Mouse (Mus musculus): ENCODE measurements around the gene Mapk9. TPM values are rescaled to one million over a fixed set of nuclear protein-coding genes. Genes with fewer than 3 reads are reported as not detected.
A peak's percentile ranks its signal among the peaks of the same experiment; 100 is the strongest.

Gene Mapk9
- polyA plus RNA-seq, 1 experiment from 2014 or later, result 36.1 TPM

GRCm38 (mm10) chr11:49821546-49821945 lies 25.0 kb upstream of the Mapk9 start:
- Histone ChIP-seq H3K4me1 (no peaks in the 10 kb centered on the region), H3K27ac (no peak overlapping the region), H3K4me2 (no peak overlapping the region), H3K36me3 (no peaks in the 10 kb centered on the region), H3K27me3 (no peaks in the 10 kb centered on the region), H3K4me3 (no peak overlapping the region), H3K9me3 (no peaks in the 10 kb centered on the region), H3K9ac (no peak overlapping the region)
- ATAC-seq (ENCODE audit: borderline replicate concordance, extremely low read depth, low FRiP score, low TSS enrichment), result no peak
- WGBS, result 82% methylated on average over 2 of the region's 2 CpGs

GRCm38 (mm10) chr11:49822337-49822736 lies 24.2 kb upstream of the Mapk9 start:
- H3K27ac ChIP-seq, result no peak overlapping the region
- no peak for ATAC-seq (ENCODE audit: borderline replicate concordance, extremely low read depth, low FRiP score, low TSS enrichment)
- H3K9me3 ChIP-seq, result no peaks in the 10 kb centered on the region
- no peaks in the 10 kb centered on the region for H3K27me3 ChIP-seq
- 88% methylated on average over 2 of the region's 2 CpGs for WGBS
- H3K4me1 ChIP-seq, result no peaks in the 10 kb centered on the region
- no peak overlapping the region for H3K4me3 ChIP-seq
- H3K4me2 ChIP-seq, result no peak overlapping the region
- no peaks in the 10 kb centered on the region for H3K36me3 ChIP-seq
- H3K9ac ChIP-seq, result no peak overlapping the region

- 47% methylated on average over 2 of the region's 2 CpGs for WGBS
- H3K9ac ChIP-seq, result no peak overlapping the region
- no peak overlapping the region for H3K4me2 ChIP-seq
- peaks cover 13% of the 10 kb centered on the region for H3K4me1 ChIP-seq
- no peak overlapping the region for H3K27ac ChIP-seq
- H3K9me3 ChIP-seq, result no peaks in the 10 kb centered on the region
- H3K27me3 ChIP-seq, result no peaks in the 10 kb centered on the region
- H3K4me3 ChIP-seq, result no peak overlapping the region
- no peak for ATAC-seq (ENCODE audit: borderline replicate concordance, extremely low read depth, low FRiP score, low TSS enrichment)
- H3K36me3 ChIP-seq, result no peaks in the 10 kb centered on the region
Observed at GRCm38 (mm10) chr11:49824896-49825295, 21.7 kb upstream of the Mapk9 start.

- Histone ChIP-seq H3K4me3 (no peak overlapping the region), H3K9ac (no peak overlapping the region), H3K4me1 (peaks cover 16% of the 10 kb centered on the region), H3K9me3 (no peaks in the 10 kb centered on the region), H3K27ac (no peak overlapping the region), H3K36me3 (no peaks in the 10 kb centered on the region), H3K4me2 (no peak overlapping the region), H3K27me3 (no peaks in the 10 kb centered on the region)
- ATAC-seq (ENCODE audit: borderline replicate concordance, extremely low read depth, low FRiP score, low TSS enrichment), result no peak
- WGBS, result 35% methylated on average over 6 of the region's 6 CpGs
Observed at GRCm38 (mm10) chr11:49827243-49827642, 19.3 kb upstream of the Mapk9 start.

GRCm38 (mm10) chr11:49829176-49829745 lies 17.3 kb upstream of the Mapk9 start:
- no peak overlapping the region for H3K9ac ChIP-seq

GRCm38 (mm10) chr11:49831980-49832379 lies 14.6 kb upstream of the Mapk9 start:
- no peak for ATAC-seq (ENCODE audit: borderline replicate concordance, extremely low read depth, low FRiP score, low TSS enrichment)
- H3K27me3 ChIP-seq, result no peaks in the 10 kb centered on the region
- H3K4me2 ChIP-seq, result no peak overlapping the region
- H3K27ac ChIP-seq, result no peak overlapping the region
- H3K4me3 ChIP-seq, result no peak overlapping the region
- peaks cover 16% of the 10 kb centered on the region for H3K4me1 ChIP-seq
- H3K36me3 ChIP-seq, result peaks cover 11% of the 10 kb centered on the region
- no peaks in the 10 kb centered on the region for H3K9me3 ChIP-seq
- no peak overlapping the region for H3K9ac ChIP-seq
- WGBS, result 88% methylated on average over 12 of the region's 12 CpGs

More at GRCm38 (mm10) chr11:49829176-49829745, 17.3 kb upstream of the Mapk9 start:
- H3K4me2 ChIP-seq, result no peak overlapping the region
- H3K27ac ChIP-seq, result peak overlapping the region; percentile 78
- 0 out of 2 replicates have a peak, but pooled peaks cover 4% of the 10 kb centered on the region for H3K36me3 ChIP-seq
- no peaks in the 10 kb centered on the region for H3K27me3 ChIP-seq
- 31% methylated on average over 7 of the region's 7 CpGs for WGBS
- ATAC-seq (ENCODE audit: borderline replicate concordance, extremely low read depth, low FRiP score, low TSS enrichment), result peak; percentile 65; the same call in 1 of the 2 replicates
- H3K9me3 ChIP-seq, result no peaks in the 10 kb centered on the region
- peaks cover 16% of the 10 kb centered on the region for H3K4me1 ChIP-seq
- H3K4me3 ChIP-seq, result no peak overlapping the region

GRCm38 (mm10) chr11:49832962-49833361 lies 13.6 kb upstream of the Mapk9 start:
- H3K4me2 ChIP-seq, result no peak overlapping the region
- 81% methylated on average over 5 of the region's 5 CpGs for WGBS
- H3K9ac ChIP-seq, result no peak overlapping the region

GRCm38 (mm10) chr11:49834248-49834647 lies 12.3 kb upstream of the Mapk9 start:
- 88% methylated on average over 6 of the region's 6 CpGs for whole genome bisulfite sequencing
- Histone ChIP-seq H3K9ac (no peak overlapping the region), H3K27me3 (no peaks in the 10 kb centered on the region), H3K9me3 (no peaks in the 10 kb centered on the region), H3K4me2 (no peak overlapping the region), H3K4me1 (peaks cover 9% of the 10 kb centered on the region), H3K36me3 (peaks cover 11% of the 10 kb centered on the region), H3K4me3 (no peak overlapping the region), H3K27ac (no peak overlapping the region)
- no peak for ATAC-seq (ENCODE audit: borderline replicate concordance, extremely low read depth, low FRiP score, low TSS enrichment)

More at GRCm38 (mm10) chr11:49832962-49833361, 13.6 kb upstream of the Mapk9 start:
- Histone ChIP-seq H3K4me3 (no peak overlapping the region), H3K9me3 (no peaks in the 10 kb centered on the region), H3K4me1 (peaks cover 16% of the 10 kb centered on the region), H3K27me3 (no peaks in the 10 kb centered on the region), H3K36me3 (peaks cover 11% of the 10 kb centered on the region), H3K27ac (no peak overlapping the region)
- ATAC-seq (ENCODE audit: borderline replicate concordance, extremely low read depth, low FRiP score, low TSS enrichment), result no peak

- Histone ChIP-seq H3K27ac (no peak overlapping the region), H3K9ac (no peak overlapping the region), H3K36me3 (peaks cover 11% of the 10 kb centered on the region), H3K9me3 (no peaks in the 10 kb centered on the region), H3K4me1 (no peaks in the 10 kb centered on the region; the same call in 1 of the 2 replicates), H3K27me3 (no peaks in the 10 kb centered on the region), H3K4me3 (no peak overlapping the region), H3K4me2 (no peak overlapping the region)
- 86% methylated on average over 11 of the region's 11 CpGs for WGBS
- ATAC-seq (ENCODE audit: borderline replicate concordance, extremely low read depth, low FRiP score, low TSS enrichment), result no peak
Observed at GRCm38 (mm10) chr11:49835257-49835956, 11.1 kb upstream of the Mapk9 start.

GRCm38 (mm10) chr11:49837717-49838407 lies 8.7 kb upstream of the Mapk9 start:
- Histone ChIP-seq H3K27me3 (no peaks in the 10 kb centered on the region), H3K4me1 (no peaks in the 10 kb centered on the region; the same call in 1 of the 2 replicates), H3K27ac (no peak overlapping the region), H3K36me3 (peaks cover 9% of the 10 kb centered on the region), H3K4me2 (no peak overlapping the region), H3K4me3 (no peak overlapping the region), H3K9ac (no peak overlapping the region), H3K9me3 (no peaks in the 10 kb centered on the region)
- ATAC-seq (ENCODE audit: borderline replicate concordance, extremely low read depth, low FRiP score, low TSS enrichment), result no peak
- WGBS, result 59% methylated on average over 13 of the region's 13 CpGs

- no peak overlapping the region for H3K27ac ChIP-seq
- no peak overlapping the region for H3K9ac ChIP-seq
- WGBS, result 55% methylated on average over 1 of the region's 1 CpGs
- no peaks in the 10 kb centered on the region for H3K9me3 ChIP-seq
- no peak for ATAC-seq (ENCODE audit: borderline replicate concordance, extremely low read depth, low FRiP score, low TSS enrichment)
- no peak overlapping the region for H3K4me2 ChIP-seq
- no peaks in the 10 kb centered on the region for H3K36me3 ChIP-seq
- H3K27me3 ChIP-seq, result no peaks in the 10 kb centered on the region
- no peak overlapping the region for H3K4me3 ChIP-seq
- H3K4me1 ChIP-seq, result peaks cover under 1% of the 10 kb centered on the region; the same call in 1 of the 2 replicates
Observed at GRCm38 (mm10) chr11:49840666-49841065, 5.9 kb upstream of the Mapk9 start.

- ATAC-seq (ENCODE audit: borderline replicate concordance, extremely low read depth, low FRiP score, low TSS enrichment), result no peak
- WGBS, result 83% methylated on average over 1 of the region's 1 CpGs
- Histone ChIP-seq H3K4me1 (peaks cover 7% of the 10 kb centered on the region), H3K9ac (no peak overlapping the region), H3K4me2 (no peak overlapping the region), H3K9me3 (no peaks in the 10 kb centered on the region), H3K27me3 (no peaks in the 10 kb centered on the region), H3K4me3 (no peak overlapping the region), H3K36me3 (no peaks in the 10 kb centered on the region), H3K27ac (no peak overlapping the region)
Observed at GRCm38 (mm10) chr11:49841886-49842285, 4.7 kb upstream of the Mapk9 start.
